Mouse (Mus musculus): Measurements from ENCODE around the gene Kif3b. TPM values are rescaled to one million over a fixed set of nuclear protein-coding genes. Genes with fewer than 3 reads are reported as not detected.

The Kif3b gene
- total RNA-seq, 1 experiment from 2014 or later, result 22.5 TPM

DNA sequence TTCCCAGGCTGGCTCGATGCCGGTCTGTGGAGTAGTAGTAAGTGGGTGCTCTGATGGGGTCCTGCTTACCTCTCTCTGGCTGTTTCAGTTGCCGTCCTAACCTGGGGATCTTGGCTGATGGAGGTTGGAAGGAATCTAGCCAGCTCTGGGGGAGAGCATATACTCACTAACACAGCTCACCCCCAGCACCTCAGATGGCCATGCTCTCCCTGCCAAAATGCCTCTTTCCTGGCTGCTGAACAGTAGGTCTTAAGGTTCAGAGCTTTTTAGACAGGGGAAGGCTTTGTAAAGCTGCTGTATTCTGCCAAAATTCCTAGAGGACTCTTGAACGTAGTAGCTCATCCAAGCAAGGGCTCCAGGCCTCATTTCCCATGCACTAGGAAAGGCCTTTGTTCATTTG lies 6.6 kb downstream of the Kif3b start:
- no peak for DNase-seq

DNA sequence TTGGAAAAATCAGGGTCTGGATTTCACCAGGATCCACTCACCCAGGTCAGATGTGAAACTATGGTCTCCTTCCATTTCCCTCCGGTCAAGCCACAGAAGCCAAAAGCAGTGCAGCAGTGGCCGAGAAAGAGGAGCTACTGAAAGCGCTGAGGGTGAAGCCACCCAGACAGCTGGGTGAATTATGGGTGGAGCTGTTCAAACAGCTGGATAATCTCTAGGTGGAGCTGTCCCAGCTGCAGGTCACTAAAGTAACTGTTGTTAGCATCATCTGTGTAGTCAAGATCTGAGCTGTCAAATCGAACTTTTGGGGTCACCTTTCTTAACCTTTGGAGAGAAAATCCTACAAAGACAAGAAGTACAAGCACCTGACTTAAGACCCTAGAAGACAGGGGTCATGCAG lies 7.2 kb downstream of the Kif3b start:
- DNase-seq, result no peak

DNA sequence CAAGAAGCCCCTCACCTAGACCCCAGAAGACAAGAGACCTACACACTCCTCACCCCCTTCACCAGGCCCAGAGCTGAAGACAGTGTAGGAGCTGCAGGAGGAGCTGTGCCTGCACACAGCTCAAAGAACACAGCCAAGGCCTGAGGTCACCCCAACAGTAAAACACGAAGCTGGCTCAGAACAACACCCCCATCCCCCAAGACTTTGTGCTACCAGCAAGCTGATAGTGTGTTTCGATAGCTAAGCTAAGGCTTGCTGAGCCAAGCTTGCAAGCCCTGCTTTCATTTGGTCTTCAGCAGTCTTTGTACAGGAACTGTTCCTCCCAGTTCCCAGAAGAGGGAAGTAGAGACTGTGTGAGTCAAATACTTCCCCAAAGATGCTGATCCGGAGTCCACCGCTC lies 7.7 kb downstream of the Kif3b start:
- peak; percentile 42 for DNase-seq

DNA sequence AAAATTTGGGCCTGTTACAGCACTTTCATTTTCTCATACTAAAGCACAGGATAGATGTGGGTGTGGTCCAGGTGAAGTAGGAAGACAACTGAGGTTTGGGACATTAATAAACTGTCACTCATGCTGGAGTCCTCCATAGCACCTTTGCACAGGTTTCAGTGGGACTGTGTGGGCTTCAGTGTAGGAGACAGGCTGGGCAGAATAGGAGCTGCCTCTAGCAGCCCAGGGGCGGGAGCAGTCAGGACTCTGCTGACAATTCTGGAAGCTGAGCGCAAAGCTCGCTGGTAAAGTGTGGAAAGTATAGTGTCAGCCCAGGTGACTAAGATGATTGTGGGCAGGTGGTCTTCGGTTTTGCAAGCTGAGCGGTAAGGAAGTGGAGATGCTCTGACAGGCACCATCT lies 9.9 kb downstream of the Kif3b start:
- DNase-seq, result no peak

DNA sequence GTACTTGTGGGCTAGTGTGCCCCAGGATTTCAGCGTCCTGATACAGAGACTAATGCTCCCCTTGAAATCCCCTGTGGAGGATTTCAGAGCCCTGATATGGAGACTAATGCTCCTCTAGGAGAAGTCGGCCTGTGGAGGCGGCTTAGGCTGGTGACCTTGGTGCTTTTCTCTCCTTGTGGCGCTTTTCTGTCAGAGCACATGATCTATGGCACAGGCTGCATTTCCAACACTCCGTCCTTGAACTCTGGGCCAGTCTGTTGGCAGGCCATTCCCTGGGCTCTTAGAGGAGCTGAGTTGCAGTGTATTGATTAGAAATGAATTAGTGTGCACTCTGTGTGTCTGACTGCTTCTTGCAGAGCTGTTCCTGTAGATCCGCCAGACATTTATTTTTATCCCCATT lies 14.0 kb downstream of the Kif3b start:
- DNase-seq, result peak; percentile 87

DNA sequence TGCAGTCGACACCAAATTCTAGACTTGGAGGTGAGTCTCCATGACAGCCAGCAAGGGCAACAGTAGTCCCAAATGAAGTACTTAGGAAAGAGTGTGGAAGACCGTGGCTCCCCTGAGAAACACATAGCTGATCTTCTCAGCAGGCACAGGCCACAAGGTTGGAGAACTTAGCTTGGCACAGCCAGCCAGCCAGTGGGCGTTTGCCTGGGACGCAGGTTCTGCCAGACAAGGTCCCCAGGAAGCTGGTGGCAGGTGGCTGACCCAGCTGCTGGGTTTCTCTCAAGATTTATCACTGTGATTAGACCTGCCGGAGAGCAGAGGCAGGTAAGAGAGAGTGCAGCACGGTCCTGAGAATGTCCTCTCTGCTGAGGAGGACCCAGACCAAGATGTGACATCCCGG lies 17.4 kb downstream of the Kif3b start:
- DNase-seq, result peak; percentile 14

DNA sequence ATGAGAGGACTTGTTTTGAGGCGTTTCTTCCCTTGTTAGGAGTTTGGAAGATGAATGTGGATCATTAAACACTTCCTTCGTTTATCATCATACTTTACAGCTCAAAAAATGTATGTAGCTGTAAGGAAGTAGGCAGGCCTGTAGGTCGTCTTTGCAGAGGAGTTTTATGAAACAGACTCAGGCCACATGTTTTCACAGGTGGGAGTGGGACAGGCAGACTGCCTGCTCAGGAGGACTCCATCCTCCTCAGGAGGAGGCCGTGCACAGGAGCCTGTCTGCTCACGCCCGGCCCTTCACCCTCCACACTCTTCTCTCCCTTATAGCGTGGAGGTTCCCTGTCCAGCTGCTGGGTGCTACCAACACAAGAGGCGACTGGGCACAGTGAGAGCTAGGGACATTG lies 17.9 kb downstream of the Kif3b start:
- DNase-seq, result no peak

DNA sequence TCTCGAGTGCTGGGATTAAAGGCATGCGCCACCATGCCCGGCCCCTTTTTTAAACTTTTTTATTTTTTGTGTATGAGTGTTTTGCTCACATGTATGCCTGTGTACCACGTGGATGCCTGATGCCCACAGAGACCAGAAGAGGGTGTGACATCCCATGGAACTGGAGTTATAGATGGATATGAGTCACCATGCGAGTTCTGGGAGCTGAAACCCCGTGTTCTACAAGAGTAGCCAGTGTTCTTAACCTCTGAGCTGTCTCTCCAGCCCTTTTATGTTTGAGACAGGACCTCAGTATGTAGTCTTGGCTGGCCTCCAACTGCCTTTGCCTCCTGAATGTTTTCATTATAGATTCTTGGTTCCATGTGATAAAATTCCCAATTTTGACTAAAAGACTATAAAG lies 19.0 kb downstream of the Kif3b start:
- peak; percentile 16 for DNase-seq

DNA sequence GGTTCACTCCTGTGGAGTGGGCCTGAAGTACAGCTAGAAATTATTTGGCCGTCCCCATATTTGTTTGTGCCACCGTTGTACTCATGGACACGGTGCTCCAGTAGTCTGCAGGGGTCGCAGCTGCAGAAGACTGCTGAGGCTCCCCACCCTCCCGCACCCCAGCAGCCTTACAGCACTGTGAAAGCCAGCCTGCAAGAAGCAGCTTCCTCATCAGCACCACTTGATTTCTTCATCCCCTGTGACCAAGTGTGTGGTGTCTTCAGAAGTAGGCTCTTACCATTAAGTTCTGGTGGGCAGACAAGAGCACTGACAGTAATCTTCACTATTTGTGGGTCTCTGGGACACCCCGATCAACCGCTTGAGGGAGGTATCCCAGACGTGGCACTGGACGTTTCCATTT lies 21.7 kb downstream of the Kif3b start:
- no peak for DNase-seq

DNA sequence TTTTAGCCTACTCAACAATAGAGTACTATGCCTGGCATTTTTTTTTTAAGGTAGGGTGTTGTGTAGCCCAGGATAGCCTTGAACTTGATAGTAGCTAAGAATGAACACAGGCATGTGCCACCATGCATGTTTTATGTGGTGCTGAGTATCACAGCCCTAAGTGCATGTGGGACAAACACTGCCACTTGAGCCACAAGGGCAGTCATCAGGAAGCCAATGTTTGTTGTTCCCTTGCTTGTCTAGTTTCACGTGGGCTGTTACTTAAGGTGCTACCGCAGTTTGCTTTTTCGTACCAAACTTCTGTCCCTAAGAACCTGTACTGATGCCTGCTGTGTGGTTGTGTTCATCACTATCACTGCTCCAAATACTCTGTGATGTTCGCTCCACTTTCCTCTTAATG lies 27.2 kb downstream of the Kif3b start:
- DNase-seq, result no peak

DNA sequence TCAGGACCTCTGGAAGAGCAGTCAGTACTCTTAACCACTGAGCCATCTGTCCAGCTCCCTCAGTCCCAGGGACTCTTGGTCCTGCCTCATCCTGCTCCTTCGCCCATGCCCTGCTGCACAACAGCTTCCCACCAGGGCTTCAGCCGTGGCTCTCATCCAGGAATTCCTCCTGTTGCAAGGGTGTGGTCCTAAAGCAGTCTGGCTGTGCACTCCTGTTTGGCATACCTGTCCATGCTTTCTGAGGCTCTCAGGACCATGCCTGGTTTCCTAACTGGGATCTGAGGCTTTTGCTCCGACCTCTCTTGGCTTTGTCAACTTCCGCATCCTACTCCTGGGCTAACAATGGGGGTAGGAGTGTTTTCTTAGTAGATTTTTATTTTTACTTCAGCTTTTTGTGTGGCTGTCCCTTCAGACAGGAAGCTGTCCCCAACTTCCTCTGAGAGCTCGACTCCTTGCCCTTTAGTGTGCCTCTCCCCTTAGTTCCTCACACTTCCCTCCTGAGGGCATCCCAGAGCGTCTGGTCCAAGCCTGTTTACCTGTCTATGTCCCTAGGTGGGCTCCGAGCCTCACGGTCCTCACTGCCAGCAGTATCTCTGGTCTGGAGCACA lies 27.9 kb downstream of the Kif3b start:
- no peak for DNase-seq

DNA sequence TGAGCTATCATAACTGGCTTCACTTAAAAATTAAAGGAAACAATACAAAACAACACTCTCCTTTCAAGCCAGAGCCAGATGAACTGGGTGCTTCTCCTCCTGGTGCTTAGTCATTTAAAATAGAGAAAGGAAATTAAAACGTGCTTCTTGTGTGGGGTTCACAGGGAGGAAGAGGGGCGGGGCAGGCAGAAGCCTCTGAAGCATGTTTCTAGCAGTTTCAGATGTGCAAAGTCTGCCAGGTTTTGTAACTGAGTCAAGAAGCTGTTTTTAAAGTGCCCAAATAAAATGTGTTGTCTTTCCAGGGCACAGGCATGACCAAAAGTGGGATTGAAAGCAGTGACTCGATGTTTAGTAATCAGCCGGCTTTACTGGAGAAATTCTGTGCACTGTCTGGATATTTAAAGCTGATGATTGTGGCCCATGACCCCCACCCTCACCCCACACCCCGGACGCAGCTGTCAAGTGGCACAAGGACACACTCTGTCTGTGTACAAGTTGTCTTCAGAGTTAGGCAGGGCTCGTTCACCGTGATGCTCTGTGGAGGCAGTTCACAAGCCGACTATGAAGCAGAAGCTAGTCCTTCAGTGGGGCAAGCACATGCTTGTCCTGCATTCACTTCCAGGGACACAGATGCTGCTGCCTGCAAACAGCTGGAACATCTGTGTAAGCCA lies 34.6 kb downstream of the Kif3b start:
- DNase-seq, result no peak

DNA sequence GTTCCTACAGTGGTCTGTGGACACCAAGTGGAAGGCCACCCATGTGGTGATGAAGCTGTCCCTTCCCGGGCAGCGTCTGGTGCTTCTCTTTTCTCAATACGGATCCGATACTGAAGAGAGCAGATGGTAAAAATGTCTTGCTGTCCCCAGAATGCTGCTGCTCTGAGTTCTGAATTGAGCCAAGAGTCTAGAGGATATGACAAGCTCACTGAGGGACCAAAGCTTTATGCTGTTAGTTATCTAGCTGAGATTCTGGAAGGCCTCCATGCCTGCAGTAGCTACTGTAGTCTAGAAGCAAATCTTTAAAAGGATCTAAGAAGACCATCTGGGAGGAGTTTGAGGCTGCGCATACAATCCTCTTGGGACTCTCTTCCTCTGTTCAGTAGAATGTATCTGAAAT lies 41.1 kb downstream of the Kif3b start:
- DNase-seq, result no peak

DNA sequence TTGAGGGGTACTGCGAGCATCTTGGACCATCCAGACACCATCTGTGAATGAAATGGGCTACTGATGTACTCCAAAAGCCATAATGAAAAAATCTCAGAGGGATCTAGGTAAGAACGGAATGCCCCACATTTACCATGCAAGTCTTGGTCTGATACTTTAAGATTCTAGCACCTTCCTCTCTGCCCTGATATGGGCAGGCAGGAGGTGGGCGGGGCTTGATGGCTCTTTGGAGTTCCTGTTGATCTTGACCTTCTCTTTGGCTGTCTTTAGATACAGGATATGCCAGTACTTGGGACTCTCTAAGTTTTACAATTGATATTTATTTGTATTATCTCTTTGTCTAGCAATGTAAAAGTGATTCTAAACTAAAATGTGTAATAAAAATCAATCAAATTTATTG lies 41.8 kb downstream of the Kif3b start:
- peak; percentile 55 for DNase-seq

DNA sequence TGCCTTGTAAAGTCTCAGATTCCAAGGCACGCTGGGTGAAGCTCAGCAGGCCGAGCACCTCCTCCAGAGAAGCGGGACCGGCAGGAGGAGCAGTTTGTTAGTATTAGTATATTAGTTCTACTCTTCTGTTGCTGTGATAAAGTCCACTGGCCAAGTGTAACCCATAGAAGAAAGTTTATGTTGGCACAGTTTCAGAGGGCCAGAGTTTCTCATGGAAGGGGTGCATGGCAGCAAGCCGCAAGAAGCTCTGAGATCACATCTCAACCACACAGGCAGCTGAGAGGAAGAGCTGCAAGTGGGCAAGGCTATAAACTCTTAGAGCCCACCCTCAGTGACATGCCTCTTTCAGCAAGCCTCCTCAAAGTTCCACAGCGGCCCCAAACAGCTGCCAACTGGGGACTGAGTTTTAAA lies 42.6 kb downstream of the Kif3b start:
- DNase-seq, result no peak

DNA sequence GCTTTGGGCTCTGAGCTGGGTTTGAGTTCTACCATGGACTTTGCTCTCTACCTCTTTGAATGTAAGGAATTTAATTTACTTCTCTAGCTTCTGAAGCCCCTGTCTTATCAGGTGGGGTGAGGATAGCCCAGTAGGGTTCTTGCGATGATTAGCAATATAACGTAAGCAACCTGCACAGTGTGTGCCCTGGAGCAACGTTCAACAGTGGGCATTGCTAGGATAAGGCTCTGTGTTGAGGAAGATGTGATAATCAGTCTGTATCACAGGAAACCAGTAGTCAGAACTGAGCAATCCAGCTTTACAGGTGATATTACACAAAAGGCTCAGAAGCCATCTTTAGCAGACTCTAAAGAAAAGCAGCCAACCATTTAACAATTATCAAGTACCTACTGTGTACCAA lies 43.1 kb downstream of the Kif3b start:
- no peak for DNase-seq

DNA sequence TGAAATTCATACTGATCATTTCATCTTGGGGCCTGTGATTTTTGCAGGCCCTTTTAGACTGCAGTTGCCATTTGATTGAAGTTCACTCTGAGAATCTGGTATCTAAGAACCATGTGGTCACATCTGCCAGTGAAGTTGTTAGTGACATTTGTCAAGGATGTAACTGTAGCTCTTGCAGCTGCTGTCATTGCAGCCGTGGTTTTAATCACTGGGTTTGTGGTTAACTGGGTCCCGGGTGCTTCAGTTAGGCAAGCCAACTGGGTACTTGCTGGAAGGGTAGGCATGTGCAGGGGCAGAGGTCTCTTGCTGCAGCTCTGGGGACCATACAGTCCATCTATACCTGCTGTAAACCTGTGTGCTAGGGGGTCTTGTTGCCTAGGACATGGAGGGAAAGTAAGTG lies 44.9 kb downstream of the Kif3b start:
- no peak for DNase-seq

DNA sequence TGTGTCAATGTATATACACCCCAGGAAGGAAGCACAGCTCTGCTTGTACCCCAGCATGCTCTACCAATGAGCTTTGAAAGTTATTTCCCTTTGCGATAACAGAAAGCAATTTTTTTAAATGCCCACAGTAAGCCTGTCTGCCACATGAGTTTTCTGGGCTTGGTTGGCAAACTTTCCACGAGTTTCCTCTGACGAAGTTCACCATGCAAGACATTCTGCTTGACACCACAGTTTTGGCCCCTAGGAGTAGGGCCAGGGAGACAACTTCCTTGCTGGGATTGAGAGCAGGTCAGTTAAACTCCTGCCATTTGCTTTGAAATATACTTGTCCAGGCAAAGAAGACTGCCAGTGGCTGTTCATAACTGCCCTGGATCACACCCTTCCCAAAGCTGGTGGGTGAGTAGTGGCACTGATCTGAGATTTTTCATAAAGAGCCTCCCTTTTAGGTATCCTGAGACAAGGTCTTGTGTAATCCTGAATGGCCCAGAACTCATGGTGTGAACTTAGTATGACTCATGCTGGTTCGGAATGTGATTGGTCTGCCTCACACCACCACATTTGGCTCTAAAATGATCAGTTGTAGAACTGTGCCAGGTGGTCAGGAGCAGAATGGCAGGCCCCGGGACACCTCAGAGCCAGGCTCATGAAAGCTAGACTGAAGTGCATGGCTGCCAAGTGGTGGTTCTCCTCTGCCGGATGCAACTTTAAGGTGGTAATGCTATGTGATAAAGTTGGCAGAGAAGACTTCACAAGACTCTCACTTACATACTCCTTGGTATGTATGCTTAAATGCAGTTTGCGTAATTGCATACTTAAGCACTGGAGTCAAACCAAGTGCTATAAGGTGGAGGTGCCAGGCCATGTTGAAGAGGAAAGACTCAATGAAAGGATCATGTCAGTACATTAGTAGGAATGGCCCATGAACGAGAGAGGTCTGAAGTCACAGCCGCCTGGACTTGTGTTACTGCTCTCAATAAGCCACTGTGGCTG lies 47.4 kb downstream of the Kif3b start:
- DNase-seq, result no peak

DNA sequence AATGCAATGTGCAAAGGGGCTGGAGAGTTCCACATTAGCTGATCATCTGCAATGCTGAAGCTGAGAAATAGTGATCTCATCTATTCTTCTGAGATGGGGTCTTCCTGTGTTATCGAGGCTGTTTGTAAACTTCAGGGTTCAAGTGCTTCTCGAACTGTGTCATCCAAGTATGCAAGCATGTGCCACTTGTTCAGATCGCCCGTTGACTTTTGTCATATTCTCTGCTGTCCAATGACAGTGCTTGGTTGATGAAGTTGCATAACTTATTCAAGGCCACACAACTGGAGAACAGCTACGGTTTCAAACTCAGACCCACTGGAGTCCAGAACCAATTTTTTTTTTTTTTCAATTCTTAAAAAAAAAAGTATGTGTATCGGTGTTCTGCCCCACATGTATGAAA lies 51.0 kb downstream of the Kif3b start:
- no peak for DNase-seq

DNA sequence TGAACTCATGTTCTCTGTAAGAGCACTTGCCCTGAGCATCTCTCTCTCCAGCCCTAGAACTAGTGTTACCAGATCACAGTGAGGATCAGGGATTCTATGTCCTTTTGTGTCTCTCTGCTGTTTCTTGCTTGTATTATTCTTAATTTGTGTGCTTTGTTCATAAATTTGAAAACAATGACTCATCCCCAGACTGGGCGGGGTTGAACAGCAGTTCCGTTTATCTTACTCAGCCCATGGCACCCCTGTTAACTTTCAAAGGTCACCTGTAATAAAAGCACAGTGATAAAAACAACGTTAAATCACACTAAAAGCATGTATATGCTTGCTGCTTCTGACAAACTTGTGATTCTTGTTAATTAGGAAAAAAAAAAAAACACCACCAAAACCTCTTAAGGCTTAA lies 51.4 kb downstream of the Kif3b start:
- DNase-seq, result peak; percentile 52

DNA sequence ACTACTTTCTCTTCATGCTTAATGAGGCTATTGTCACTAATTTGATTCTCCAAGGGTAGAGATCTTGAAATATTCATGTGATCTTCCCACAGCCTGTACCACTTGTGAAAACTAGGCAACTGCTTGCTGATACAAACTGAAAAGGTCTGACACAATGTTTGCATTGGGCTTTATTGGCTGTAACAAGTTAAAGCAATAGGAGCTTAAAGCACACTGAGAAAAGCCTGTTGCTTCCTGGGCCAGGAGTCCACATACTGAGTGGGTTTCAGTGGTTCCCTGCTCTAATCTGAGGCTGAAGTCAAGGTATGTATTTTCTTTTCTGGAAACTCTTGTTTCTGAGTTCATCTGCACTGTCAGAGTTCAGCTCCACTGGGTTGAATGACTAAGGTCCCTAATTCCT lies 52.0 kb downstream of the Kif3b start:
- no peak for DNase-seq

DNA sequence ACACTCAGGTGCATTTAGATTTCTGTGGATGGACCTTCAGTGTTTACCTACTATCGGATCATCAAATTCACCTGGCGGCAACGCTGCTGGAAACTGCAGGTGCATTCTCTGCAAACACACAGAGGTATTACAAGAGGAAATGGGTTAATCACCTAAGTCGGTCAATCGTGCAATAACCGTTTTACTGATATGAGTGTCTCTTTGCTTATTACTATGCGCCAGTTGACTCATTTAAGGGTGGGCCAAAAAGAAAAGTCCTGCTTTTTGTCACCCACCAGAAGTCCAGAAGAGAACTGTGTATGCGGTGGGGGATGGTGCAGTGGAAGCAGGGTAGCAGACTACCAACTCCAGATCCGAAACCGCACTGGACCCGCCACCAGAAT lies 53.8 kb downstream of the Kif3b start:
- no peak for DNase-seq

DNA sequence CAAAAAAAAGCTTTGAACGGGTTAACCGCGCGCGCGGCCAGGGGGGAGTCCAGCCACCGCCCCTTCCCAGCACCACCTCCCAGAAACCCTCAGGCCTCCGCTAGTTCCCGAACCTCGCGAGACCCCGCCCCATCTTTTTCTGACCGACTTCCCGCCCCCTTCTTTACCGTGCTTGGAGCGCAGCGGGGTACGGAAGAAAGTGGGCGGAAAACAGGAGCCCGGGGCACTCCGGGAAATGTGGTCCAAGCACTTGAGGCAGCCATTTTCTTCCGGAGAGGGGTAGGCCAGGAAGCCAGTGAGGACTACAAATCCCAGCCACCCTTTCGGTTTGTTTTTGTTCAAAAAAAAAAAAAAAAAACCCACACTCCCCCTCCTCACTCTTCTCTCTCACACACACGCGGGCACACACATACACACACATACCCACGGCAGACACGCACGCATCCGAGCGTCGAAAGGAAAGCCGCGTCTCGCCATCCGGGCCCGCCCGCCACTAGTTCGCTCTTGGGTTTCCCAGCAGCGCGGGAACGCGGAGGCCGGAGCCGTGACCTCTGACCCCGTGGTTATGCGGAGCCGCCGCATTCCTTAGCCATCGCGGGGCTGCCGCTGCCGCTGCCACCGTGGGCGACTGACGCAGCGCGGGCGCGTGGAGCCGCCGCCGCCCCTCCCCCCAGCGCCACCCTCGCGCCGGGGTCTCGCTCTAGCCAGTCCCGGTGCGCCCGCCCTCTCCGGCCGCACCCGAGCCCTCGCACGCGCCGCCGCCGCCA lies 54.4 kb downstream of the Kif3b start, which contains the start of gene Asxl1:
Asxl1 (plus strand) TSS at position 376 of the 767 bp plus-strand sequence.
- DNase-seq, result peak; percentile 98

Measured in adrenal gland, postnatal 14 days (tissue).